Mouse (Mus musculus) testis, postnatal 14 days (tissue): ENCODE measurements around the gene Vmp1.

ENCODE experiments used
- DNase-seq: peaks from one replicate; pipeline ENCODE4 v3.0.0; 2021; ENCODE audit warnings: low spot score

Gene Vmp1

GRCm38 (mm10) chr11:86683395-86684125 lies at the start of gene Vmp1, which contains the start of gene Ptrh2:
Gene Vmp1, minus strand, starts transcription at chr11:86683836.
Gene Ptrh2, plus strand, starts transcription at chr11:86683985.
- DNase-seq, result peak; percentile 90

GRCm38 (mm10) chr11:86731443-86731842 lies 47.8 kb upstream of the Vmp1 start:
- DNase-seq, result no peak

GRCm38 (mm10) chr11:86725607-86726006 lies 42.0 kb upstream of the Vmp1 start:
- no peak for DNase-seq

- no peak for DNase-seq
These were observed 41.3 kb upstream of the Vmp1 start for GRCm38 (mm10) chr11:86724982-86725381.

GRCm38 (mm10) chr11:86724004-86724403 lies 40.4 kb upstream of the Vmp1 start:
- no peak for DNase-seq

GRCm38 (mm10) chr11:86719390-86719789 lies 35.8 kb upstream of the Vmp1 start:
- DNase-seq, result no peak

- no peak for DNase-seq
These were observed 34.7 kb upstream of the Vmp1 start for GRCm38 (mm10) chr11:86718369-86718768.

GRCm38 (mm10) chr11:86717306-86718065 lies 33.9 kb upstream of the Vmp1 start:
- DNase-seq, result no peak

- no peak for DNase-seq
These were observed 31.0 kb upstream of the Vmp1 start for GRCm38 (mm10) chr11:86714606-86715005.

GRCm38 (mm10) chr11:86701151-86701550 lies 17.5 kb upstream of the Vmp1 start:
- no peak for DNase-seq

- no peak for DNase-seq
These were observed 11.8 kb upstream of the Vmp1 start for GRCm38 (mm10) chr11:86695461-86695860.

- DNase-seq, result no peak
These were observed 8.9 kb upstream of the Vmp1 start for GRCm38 (mm10) chr11:86692546-86692945.

GRCm38 (mm10) chr11:86691956-86692355 lies 8.3 kb upstream of the Vmp1 start:
- DNase-seq, result no peak

- DNase-seq, result no peak
These were observed 7.8 kb upstream of the Vmp1 start for GRCm38 (mm10) chr11:86691482-86691881.

GRCm38 (mm10) chr11:86690383-86690782 lies 6.7 kb upstream of the Vmp1 start:
- no peak for DNase-seq

GRCm38 (mm10) chr11:86685366-86685765 lies 1.7 kb upstream of the Vmp1 start:
- no peak for DNase-seq

- DNase-seq, result no peak
These were observed 733 bp upstream of the Vmp1 start for GRCm38 (mm10) chr11:86684126-86685012.

- DNase-seq, result no peak
These were observed 775 bp downstream of the Vmp1 start for GRCm38 (mm10) chr11:86682861-86683260.

- no peak for DNase-seq
These were observed 2.2 kb downstream of the Vmp1 start for GRCm38 (mm10) chr11:86681423-86681822.

- DNase-seq, result no peak
These were observed 2.9 kb downstream of the Vmp1 start for GRCm38 (mm10) chr11:86680729-86681128.

- no peak for DNase-seq
These were observed 4.7 kb downstream of the Vmp1 start for GRCm38 (mm10) chr11:86678957-86679356.

- DNase-seq, result no peak
These were observed 8.1 kb downstream of the Vmp1 start for GRCm38 (mm10) chr11:86675520-86675919.
